Mouse (Mus musculus): ENCODE measurements around the gene Ankrd11.

GRCm38 (mm10) chr8:122906463-122907021 lies 135.5 kb downstream of the Ankrd11 start:
- peak; percentile 93 for TF ChIP-seq CTCF (IDR thresholded peaks at IDR 0.05; ENCODE audit: extremely low read depth, insufficient read depth, low read length)
- TF ChIP-seq POLR2A (IDR thresholded peaks at IDR 0.05; ENCODE audit: extremely low read depth, insufficient read depth, low read length): no peak

Measured in cortical plate, adult 2 months (tissue).